Mouse (Mus musculus) central nervous system, embryonic 14 days (tissue): Measurements from ENCODE around the gene Wt1. TPM values are rescaled to one million over a fixed set of nuclear protein-coding genes. Genes with fewer than 3 reads are reported as not detected.

Source experiments
- polyA plus RNA-seq: library from polyadenylated mRNA; depleted of rRNA; stranded (reverse); fragments of >200 nt; gene quantifications from 2 replicates; pipeline ENCODE4 v1.2.3, GENCODE M21; 2012; rRNA removed

Gene Wt1
- polyA plus RNA-seq, result 0.34 and 0.36 TPM in 2 replicates

DNA sequence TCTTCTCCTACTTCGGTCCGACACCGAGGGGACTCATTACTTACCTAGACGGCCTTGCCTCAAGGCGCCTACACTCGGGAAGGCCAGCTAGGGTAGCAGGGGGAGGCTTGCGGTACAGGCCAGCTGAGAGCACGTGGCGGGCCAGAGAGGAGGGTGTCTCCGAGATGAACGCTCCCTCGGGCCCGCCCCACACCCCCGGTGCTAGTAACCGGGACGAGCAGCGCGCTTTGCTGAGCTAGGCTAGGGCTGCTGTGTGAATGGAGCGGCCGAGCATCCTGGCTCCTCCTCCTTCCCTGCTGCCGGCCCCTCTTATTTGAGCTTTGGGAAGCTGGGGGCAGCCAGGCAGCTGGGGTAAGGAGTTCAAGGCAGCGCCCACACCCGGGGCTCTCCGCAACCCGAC is at the start of gene Wt1:
TSS of gene Wt1 (plus strand) at position 251 of the 400 bp plus-strand sequence.

GRCm38 (mm10) chr2:105091718-105092117 is 34.6 kb upstream of the Wt1 start, which contains the start of gene Gm11060:
Gm11060 (plus strand) TSS chr2:105092018.

Other genes with a start within 250 kb of the Wt1 start
- gene Eif3m, start 109.4 kb upstream of the Wt1 start, polyA plus RNA-seq, result 129 and 134 TPM in 2 replicates
- not detected in 2 replicates for gene Gm11060, start 34.5 kb upstream of the Wt1 start, polyA plus RNA-seq
- 0.09 and 0.16 TPM in 2 replicates for gene Them7, start 97.8 kb downstream of the Wt1 start, polyA plus RNA-seq